Mouse (Mus musculus): ENCODE results near the gene Slc38a4. TPM values are rescaled to one million over a fixed set of nuclear protein-coding genes. Genes with fewer than 3 reads are reported as not detected.

Gene Slc38a4
- polyA plus RNA-seq, 1 experiment from 2014 or later, result 89.0 TPM

GRCm38 (mm10) chr15:96951783-96952182, 104.0 kb downstream of the Slc38a4 start:
- no peaks in the 10 kb centered on the region; the same call in 1 of the 2 replicates for H3K27me3 ChIP-seq (replicated peaks; ENCODE audit: control insufficient read depth, insufficient read depth, low read length)
- 38% methylated on average over 5 of the region's 5 CpGs for WGBS
- H3K4me1 ChIP-seq (ENCODE audit: control insufficient read depth, insufficient read depth, low read length), result peaks cover 5% of the 10 kb centered on the region; the same call in 1 of the 2 replicates
- no peak overlapping the region for H3K27ac ChIP-seq (replicated peaks; ENCODE audit: low read depth, low read length)
- ATAC-seq (ENCODE audit: low read depth) (no peak; the same call in 1 of the 2 replicates), DNase-seq (ENCODE audit: low spot score) (no peak)
- no peak overlapping the region for H3K4me3 ChIP-seq (ENCODE audit: low read depth, low read length)
- no peak overlapping the region for H3K4me2 ChIP-seq (ENCODE audit: low read depth, low read length)
- H3K36me3 ChIP-seq (ENCODE audit: control insufficient read depth, insufficient read depth, low read length), result no peaks in the 10 kb centered on the region
- H3K9me3 ChIP-seq (ENCODE audit: control insufficient read depth, low read length), result no peaks in the 10 kb centered on the region
- H3K9ac ChIP-seq (ENCODE audit: low read depth, low read length), result no peak overlapping the region

GRCm38 (mm10) chr15:96948471-96948870, 107.3 kb downstream of the Slc38a4 start:
- no peaks in the 10 kb centered on the region for H3K9me3 ChIP-seq (ENCODE audit: control insufficient read depth, low read length)
- peaks cover under 1% of the 10 kb centered on the region; the same call in 1 of the 2 replicates for H3K4me1 ChIP-seq (ENCODE audit: control insufficient read depth, insufficient read depth, low read length)
- WGBS, result 62% methylated on average over 6 of the region's 6 CpGs
- DNase-seq (ENCODE audit: low spot score), result no peak
- no peak overlapping the region for H3K4me2 ChIP-seq (ENCODE audit: low read depth, low read length)
- no peaks in the 10 kb centered on the region for H3K27me3 ChIP-seq (replicated peaks; ENCODE audit: control insufficient read depth, insufficient read depth, low read length)
- no peak overlapping the region for H3K9ac ChIP-seq (ENCODE audit: low read depth, low read length)
- H3K27ac ChIP-seq (replicated peaks; ENCODE audit: low read depth, low read length), result no peak overlapping the region
- no peaks in the 10 kb centered on the region for H3K36me3 ChIP-seq (ENCODE audit: control insufficient read depth, insufficient read depth, low read length)
- no peak for ATAC-seq (ENCODE audit: low read depth)
- H3K4me3 ChIP-seq (ENCODE audit: low read depth, low read length), result no peak overlapping the region

Other genes with a start within 250 kb of the Slc38a4 start
- gene Pced1b, start 191.2 kb upstream of the Slc38a4 start, polyA plus RNA-seq (2014; fragmentation: Nextera tagmentation; extraction: Ambion mirVana), result 3.6 and 4.3 TPM in 2 replicates
- gene Amigo2, start 191.3 kb upstream of the Slc38a4 start, polyA plus RNA-seq (2014; fragmentation: Nextera tagmentation; extraction: Ambion mirVana), result 4.6 and 5.6 TPM in 2 replicates